Mouse (Mus musculus) heart, postnatal 25 days (tissue): ENCODE results near the gene Dact1. TPM values are rescaled to one million over a fixed set of nuclear protein-coding genes. Genes with fewer than 3 reads are reported as not detected.

ENCODE experiments used
- total RNA-seq, 2 experiments: library from RNA; stranded (reverse); gene quantifications; 2 replicates each; pipeline ENCODE4 v1.2.3; 2021

The Dact1 gene
- total RNA-seq, 2 experiments from 2014 or later, result 5.0 to 5.8 TPM

Other genes with a start within 250 kb of the Dact1 start
- gene Tomm20l, start 198.5 kb upstream of the Dact1 start, total RNA-seq, result 1 to 10 TPM in 1 of 2 experiments, under 1 TPM in 1; 0.81 to 2.1 TPM
- 10 to 100 TPM; 33.6 to 35.6 TPM for gene Timm9, start 173.2 kb upstream of the Dact1 start, total RNA-seq
- 1 to 10 TPM; 3.0 to 3.3 TPM for gene 2700049A03Rik, start 173.0 kb upstream of the Dact1 start, total RNA-seq